Mouse (Mus musculus) liver, embryonic 14.5 days (tissue): ENCODE results near the gene Plxdc2. TPM values are rescaled to one million over a fixed set of nuclear protein-coding genes. Genes with fewer than 3 reads are reported as not detected.

Experiments used
- ATAC-seq: fragments of 200-750 bp; cut with Nextera tagmentation; 2 replicates; pipeline ENCODE4 v1.8.0; 2017; ENCODE audit warnings: moderate number of reproducible peaks, mild to moderate bottlenecking, moderate library complexity; ENCODE audit not compliant: insufficient read depth
- DNase-seq, 3 experiments: peaks; one replicate each; pipeline ENCODE4 v3.0.0-alpha.2; 2012 to 2013; ENCODE audit warnings: low read depth in 3 of 3, low spot score in 3 of 3
- H3K27ac ChIP-seq: fragments of 300-500 bp; sonication (generic); 2 replicates; pipeline ENCODE4 v1.5.1; 2014; ENCODE audit warnings: moderate library complexity, mild to moderate bottlenecking, control low read depth, inconsistent platforms
- H3K27me3 ChIP-seq: fragments of 300-500 bp; sonication (generic); 2 replicates; pipeline ENCODE4 v1.6.1; 2014; ENCODE audit warnings: mild to moderate bottlenecking, low read length, moderate library complexity; ENCODE audit not compliant: control insufficient read depth, insufficient read depth
- H3K36me3 ChIP-seq: fragments of 300-500 bp; sonication (generic); replicated peaks from 2 replicates; pipeline ENCODE4 v1.6.1; 2014; ENCODE audit warnings: low read depth; ENCODE audit not compliant: control insufficient read depth, insufficient read depth
- H3K4me1 ChIP-seq, 2 experiments: fragments of 200-500 bp in 1 of 2; fragments of 300-500 bp in 1 of 2; sonication (generic) in 1 of 2; replicated peaks; 2 replicates each; pipeline ENCODE4 v1.6.1; 2012 to 2014; ENCODE audit warnings: antibody characterized with exemption in 1 of 2, inconsistent platforms in 1 of 2, low read length in 1 of 2; ENCODE audit not compliant: control insufficient read depth in 2 of 2, insufficient read depth in 2 of 2
- H3K4me2 ChIP-seq: fragments of 300-500 bp; sonication (generic); 2 replicates; pipeline ENCODE4 v1.6.1; 2014; ENCODE audit warnings: low read depth, mild to moderate bottlenecking, control low read depth, moderate library complexity
- H3K4me3 ChIP-seq, 2 experiments: fragments of 200-500 bp in 1 of 2; fragments of 300-500 bp in 1 of 2; sonication (generic) in 1 of 2; 2 replicates each; pipeline ENCODE4 v1.5.1; 2012 to 2014; ENCODE audit warnings: low read depth in 2 of 2, low read length in 2 of 2, mild to moderate bottlenecking in 2 of 2, control low read depth in 1 of 2, inconsistent platforms in 1 of 2, moderate library complexity in 1 of 2; ENCODE audit not compliant: insufficient read depth in 1 of 2
- H3K9ac ChIP-seq: fragments of 300-500 bp; sonication (generic); replicated peaks from 2 replicates; pipeline ENCODE4 v1.6.1; 2014; ENCODE audit warnings: mild to moderate bottlenecking, control low read depth, moderate library complexity
- H3K9me3 ChIP-seq: fragments of 300-500 bp; sonication (generic); 2 replicates; pipeline ENCODE4 v1.6.1; 2016; ENCODE audit warnings: low read length, mixed read lengths; ENCODE audit not compliant: control insufficient read depth
- CTCF ChIP-seq: IDR thresholded peaks from 2 replicates; pipeline ENCODE4 v1.5.1; 2016; ENCODE audit warnings: antibody characterized with exemption, low read depth, control low read depth
- EP300 ChIP-seq: IDR thresholded peaks from 2 replicates; pipeline ENCODE4 v1.6.1; 2016; ENCODE audit warnings: antibody characterized with exemption, low read depth
- WGBS: fragments of 180-500 bp; shearing (Covaris S2); extraction: QIAGEN DNeasy Blood & Tissue Kit; methylation state at CpG from one replicate; pipeline ENCODE4 v1.1.7; 2014; ENCODE audit not compliant: insufficient replicate concordance; 5-methylcytosine and 5-hydroxymethylcytosine counted together
- polyA plus RNA-seq, 2 experiments: library from polyadenylated mRNA; depleted of rRNA in 1 of 2; stranded (reverse) in 1 of 2; unstranded in 1 of 2; fragments of >200 nt; fragmentation: Nextera tagmentation in 1 of 2; extraction: Ambion mirVana in 1 of 2; gene quantifications; 2 replicates each; pipeline versions ENCODE4 v1.2.1 to v1.2.3; 2012 to 2014

The Plxdc2 gene
- polyA plus RNA-seq, 2 experiments, result 0.40 to 1.1 TPM

DNA sequence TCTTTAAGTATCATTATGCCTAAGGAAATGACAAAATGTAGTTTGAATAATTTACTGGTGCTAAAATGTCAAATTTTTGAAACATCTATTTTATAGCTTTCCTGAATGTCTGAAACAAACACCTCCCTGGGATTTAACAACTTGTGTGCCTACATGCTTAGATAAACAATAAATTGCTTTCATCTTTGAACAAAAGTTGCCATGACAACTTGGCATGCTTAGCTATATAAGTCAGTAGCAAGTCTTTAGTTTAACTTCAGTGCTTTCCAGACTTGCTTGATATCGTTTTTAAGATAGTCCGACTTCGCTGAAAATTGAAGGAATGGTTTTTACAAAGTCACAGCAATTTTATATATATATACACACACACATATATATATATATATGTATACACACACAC, 189.1 kb downstream of the Plxdc2 start:
- Histone ChIP-seq H3K4me2 (no peak overlapping the region), H3K9me3 (no peaks in the 10 kb centered on the region), H3K9ac (no peak overlapping the region), H3K36me3 (no peaks in the 10 kb centered on the region), H3K27me3 (no peaks in the 10 kb centered on the region), H3K4me3 (no peak overlapping the region), H3K27ac (no peak overlapping the region), H3K4me1 (no peaks in the 10 kb centered on the region)
- 84% methylated on average over 3 of the region's 3 CpGs for WGBS
- DNase-seq, result no peak
- no peak for ATAC-seq
- TF ChIP-seq CTCF (no peak), EP300 (no peak)

- Histone ChIP-seq H3K9ac (no peak overlapping the region), H3K4me3 (no peak overlapping the region), H3K4me2 (no peak overlapping the region), H3K27me3 (no peaks in the 10 kb centered on the region), H3K27ac (no peak overlapping the region), H3K9me3 (no peaks in the 10 kb centered on the region), H3K36me3 (no peaks in the 10 kb centered on the region), H3K4me1 (no peaks in the 10 kb centered on the region)
- ATAC-seq, result no peak
- TF ChIP-seq EP300, result no peak
- DNase-seq, result no peak
- WGBS, result 61% methylated on average over 4 of the region's 4 CpGs
Observed at GRCm38 (mm10) chr2:16559287-16559686, 203.2 kb downstream of the Plxdc2 start.

DNA sequence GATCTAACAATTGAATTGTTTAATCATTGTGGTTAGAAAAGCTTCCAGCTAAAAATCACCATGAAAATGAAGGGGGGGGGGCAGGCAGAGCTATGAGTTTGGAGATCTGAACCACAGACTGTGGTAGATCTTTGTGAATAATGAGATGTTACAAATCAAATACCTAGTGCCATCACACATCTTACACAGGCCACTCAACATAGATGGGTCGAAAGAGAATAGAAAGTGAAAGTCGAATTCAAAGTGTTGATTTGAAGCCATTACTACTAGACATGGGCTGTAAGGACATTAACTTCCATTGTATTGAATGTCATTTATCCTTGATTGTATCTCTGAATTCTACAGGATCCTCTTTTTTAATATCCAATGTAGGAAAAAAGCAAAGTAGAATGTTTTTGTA, 212.2 kb downstream of the Plxdc2 start:
- H3K9me3 ChIP-seq, result no peaks in the 10 kb centered on the region

DNA sequence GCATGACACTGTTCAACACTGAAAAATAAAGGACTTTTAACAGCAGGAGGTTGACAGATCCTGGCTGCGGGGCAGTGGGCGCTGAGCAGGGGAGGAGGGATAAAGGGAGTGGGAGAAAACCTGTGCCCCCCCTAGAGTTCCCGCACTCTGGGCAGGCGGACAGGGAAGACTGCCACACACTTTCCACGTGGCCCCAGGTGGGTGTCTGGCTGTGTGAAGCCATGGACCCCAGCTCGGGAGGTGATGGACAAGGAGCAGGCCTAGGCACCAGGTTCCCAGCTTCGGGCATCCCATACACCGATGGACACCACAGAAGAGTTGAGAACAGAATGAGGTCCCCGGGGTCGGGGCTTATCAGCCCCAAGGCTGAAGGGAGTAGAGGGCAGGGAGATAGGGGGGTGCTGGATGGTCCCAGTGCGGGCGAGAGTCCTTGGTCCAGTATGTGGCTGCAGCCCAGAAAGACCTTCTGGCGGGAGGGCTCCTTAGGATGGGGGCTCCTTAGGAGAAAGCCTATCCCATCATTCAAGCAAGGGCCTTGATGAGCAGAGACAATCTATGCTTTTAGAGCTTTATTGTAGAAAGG, 215.2 kb downstream of the Plxdc2 start:
- no peak for TF ChIP-seq CTCF
- TF ChIP-seq EP300, result no peak
- DNase-seq, result no peak
- Histone ChIP-seq H3K27me3 (no peaks in the 10 kb centered on the region), H3K4me2 (no peak overlapping the region), H3K9me3 (no peaks in the 10 kb centered on the region), H3K36me3 (no peaks in the 10 kb centered on the region), H3K9ac (no peak overlapping the region), H3K27ac (no peak overlapping the region), H3K4me1 (no peaks in the 10 kb centered on the region), H3K4me3 (no peak overlapping the region)
- 64% methylated on average over 13 of the region's 13 CpGs for WGBS
- ATAC-seq, result no peak

More for the DNA sequence above, 212.2 kb downstream of the Plxdc2 start:
- no peak overlapping the region for H3K27ac ChIP-seq
- TF ChIP-seq CTCF (no peak), EP300 (no peak)
- H3K9ac ChIP-seq, result no peak overlapping the region
- WGBS, result 51% methylated on average over 2 of the region's 2 CpGs
- H3K4me1 ChIP-seq, result no peaks in the 10 kb centered on the region
- no peak overlapping the region for H3K4me3 ChIP-seq
- ATAC-seq, result no peak
- no peak for DNase-seq
- no peaks in the 10 kb centered on the region for H3K36me3 ChIP-seq
- H3K27me3 ChIP-seq, result no peaks in the 10 kb centered on the region
- no peak overlapping the region for H3K4me2 ChIP-seq

- H3K9ac ChIP-seq, result no peak overlapping the region
- H3K9me3 ChIP-seq, result no peaks in the 10 kb centered on the region
- H3K27ac ChIP-seq, result no peak overlapping the region
- DNase-seq (no peak), ATAC-seq (no peak)
- no peaks in the 10 kb centered on the region for H3K36me3 ChIP-seq
- TF ChIP-seq EP300 (no peak), CTCF (no peak)
- H3K4me3 ChIP-seq, result no peak overlapping the region
- H3K4me1 ChIP-seq, result no peaks in the 10 kb centered on the region
- no peak overlapping the region for H3K4me2 ChIP-seq
- no peaks in the 10 kb centered on the region for H3K27me3 ChIP-seq
Observed at GRCm38 (mm10) chr2:16576566-16576965, 220.5 kb downstream of the Plxdc2 start.

DNA sequence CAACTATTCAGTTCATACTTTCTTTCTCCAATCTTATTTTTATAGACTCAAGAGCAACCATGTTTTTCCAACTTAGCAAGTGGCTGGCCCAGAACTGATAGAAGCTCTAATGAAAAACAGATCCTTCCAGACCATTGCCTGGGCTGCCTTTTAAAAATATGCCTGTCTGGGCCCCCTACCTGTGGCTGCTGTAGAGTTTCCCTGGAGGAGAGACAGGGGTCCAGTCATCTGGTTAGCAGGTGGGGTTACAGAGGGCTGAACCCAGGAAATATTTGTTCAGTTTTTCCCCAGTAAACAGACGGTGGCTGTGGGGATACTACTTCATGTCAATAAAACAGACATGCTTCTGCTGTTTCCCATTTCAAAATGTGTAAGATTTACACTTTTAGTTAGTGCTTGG, 222.0 kb downstream of the Plxdc2 start:
- Histone ChIP-seq H3K27me3 (no peaks in the 10 kb centered on the region), H3K4me1 (no peaks in the 10 kb centered on the region), H3K36me3 (no peaks in the 10 kb centered on the region), H3K4me3 (no peak overlapping the region), H3K4me2 (no peak overlapping the region), H3K9me3 (no peaks in the 10 kb centered on the region), H3K27ac (no peak overlapping the region), H3K9ac (no peak overlapping the region)
- DNase-seq, result no peak
- ATAC-seq, result no peak
- 40% methylated on average over 1 of the region's 1 CpGs for WGBS
- no peak for TF ChIP-seq CTCF
- TF ChIP-seq EP300, result no peak
